Mouse (Mus musculus) B cell, adult 2 months (primary cell): ENCODE measurements around the gene Kat5.
A peak's percentile ranks its signal among the peaks of the same experiment; 100 is the strongest.

Experiments used
- DNase-seq, 2 experiments: peaks; one replicate each; pipeline ENCODE4 v3.0.0; 2022

The Kat5 gene

DNA sequence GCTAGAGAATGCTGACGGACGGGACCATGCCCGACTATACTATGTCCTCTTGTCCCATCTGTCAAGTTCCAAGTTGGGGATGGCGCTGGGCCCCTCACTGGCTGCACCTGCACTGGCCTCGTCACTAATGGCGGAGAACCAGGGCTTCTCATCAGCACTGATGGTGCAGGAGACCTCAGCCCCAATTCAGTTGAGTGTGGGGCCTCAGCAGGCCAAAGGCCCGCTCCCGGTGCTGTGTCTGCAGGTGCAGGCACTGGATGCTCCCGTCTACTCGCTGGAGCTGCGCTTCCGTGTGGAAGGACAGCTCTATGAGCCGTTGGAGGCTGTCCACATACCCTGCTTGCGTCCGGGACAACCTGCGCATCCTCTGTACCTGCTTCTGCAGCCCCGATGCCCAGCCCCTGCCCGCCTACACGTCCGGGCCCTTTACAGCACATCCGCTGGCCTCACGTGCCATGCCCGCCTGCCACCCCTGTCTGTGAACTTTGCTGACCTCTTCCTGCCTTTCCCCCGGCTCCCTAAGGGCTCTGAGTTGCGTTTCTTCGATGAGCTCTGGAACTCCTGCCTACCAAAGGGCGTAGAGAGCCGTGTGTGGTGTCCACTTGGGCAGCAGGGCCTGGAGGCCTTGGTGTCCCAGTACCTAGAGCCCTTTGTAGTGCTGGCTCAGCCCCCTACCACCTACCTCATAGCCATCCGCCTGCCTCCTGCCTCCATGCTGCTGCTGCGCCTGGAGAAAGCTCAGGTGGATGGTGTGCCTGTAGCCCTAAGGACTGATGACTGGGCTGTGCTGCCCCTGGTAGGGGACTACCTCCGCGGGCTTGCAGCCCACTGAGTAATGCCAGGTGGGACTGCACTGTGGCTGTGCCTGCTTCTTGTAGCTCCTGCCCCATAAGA is 39.4 kb downstream of the Kat5 start:
- DNase-seq, result no peak

DNA sequence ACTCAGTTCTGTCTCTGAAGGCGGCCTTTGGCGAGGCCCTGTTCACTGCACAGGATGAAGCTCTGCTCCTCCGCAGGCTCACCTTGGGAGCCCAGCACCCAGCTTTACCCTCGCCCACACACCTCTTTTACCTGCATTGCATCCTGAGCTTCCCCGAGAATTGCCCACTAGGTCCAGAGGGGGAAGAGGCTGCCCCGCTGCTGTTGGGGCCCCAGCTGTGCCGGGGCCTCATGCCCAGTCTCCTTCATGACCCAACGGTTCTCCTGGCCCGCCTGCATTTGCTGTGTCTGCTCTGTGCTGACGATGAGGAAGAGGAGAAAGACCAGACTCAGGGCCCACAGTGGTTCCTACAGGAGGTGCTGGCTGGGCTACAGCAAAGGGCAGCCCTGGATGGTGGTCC is 40.5 kb downstream of the Kat5 start:
- DNase-seq, result no peak

- DNase-seq, result peak; percentile 83 to 85
These were observed 41.4 kb downstream of the Kat5 start for GRCm38 (mm10) chr19:5568470-5569140.

DNA sequence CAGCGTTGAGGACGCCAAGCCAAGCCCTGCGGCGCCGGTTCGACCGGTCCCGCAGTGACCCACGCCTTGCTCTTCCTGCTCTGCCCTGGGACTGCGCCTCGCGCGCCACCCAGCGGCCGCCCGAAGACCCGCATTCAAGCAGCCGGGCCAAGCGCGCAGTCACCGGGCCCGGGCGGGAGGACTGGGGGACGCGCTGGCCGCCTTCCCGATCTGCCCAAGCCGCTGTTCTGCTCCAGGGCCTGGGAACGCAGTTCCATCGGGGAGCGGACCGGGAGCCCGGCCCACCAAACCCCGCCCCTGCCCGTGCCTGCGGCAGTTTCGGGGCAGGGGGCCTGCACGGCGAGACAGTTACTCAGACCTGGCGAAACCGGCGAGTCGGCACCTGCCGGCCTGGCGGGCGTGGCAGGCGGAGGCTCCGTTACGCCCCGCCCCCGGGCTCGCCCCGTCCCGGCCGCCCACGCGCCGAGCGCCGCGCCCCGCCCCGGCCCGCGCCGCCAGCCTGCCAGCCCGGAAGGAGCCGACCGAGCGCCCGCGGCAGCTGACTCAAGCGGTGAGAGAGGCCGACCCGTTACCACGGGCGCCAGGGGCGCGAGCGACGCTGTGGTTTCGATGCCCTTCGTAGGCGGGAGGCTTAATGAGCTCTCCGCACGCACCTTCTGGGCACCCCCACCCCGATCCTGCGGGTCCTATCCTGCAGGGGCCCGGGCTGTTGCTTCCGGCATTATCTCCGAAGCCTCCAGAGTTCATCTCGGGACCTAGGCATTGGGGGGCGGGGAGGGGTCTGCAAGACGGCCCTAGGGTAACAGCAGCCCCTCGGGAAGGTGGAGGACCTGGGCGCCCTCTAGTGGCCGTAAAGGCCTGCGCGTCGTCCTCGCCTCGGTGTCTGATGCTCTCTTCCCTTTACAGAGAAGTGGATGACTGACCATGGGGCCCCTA is 42.2 kb downstream of the Kat5 start, which contains the start of gene Ap5b1:
Gene Ap5b1 (plus strand): TSS at position 492 of the 936 bp plus-strand sequence.
- peak; percentile 92 to 93 for DNase-seq

- no peak for DNase-seq
These were observed 42.9 kb downstream of the Kat5 start for GRCm38 (mm10) chr19:5567180-5567533.

DNA sequence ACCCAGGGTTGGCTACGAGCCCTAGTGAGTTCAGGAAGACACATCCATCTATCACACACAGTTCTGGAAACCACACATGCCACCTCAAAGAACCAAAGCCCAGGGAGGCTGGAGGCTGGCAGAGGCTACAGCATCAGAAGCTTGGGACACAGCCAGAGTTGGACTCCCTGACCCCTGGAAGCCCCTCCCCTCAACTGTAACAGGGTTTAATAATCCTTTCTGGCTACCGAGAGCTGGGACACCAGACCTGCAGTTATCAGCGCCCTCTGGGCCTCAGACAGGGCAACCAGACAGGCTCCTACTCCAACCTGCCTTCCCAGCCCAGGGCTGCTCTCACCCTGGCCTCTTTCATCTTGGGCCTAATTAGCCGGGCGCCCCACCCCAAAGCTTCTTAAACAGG is 43.7 kb downstream of the Kat5 start:
- no peak for DNase-seq

DNA sequence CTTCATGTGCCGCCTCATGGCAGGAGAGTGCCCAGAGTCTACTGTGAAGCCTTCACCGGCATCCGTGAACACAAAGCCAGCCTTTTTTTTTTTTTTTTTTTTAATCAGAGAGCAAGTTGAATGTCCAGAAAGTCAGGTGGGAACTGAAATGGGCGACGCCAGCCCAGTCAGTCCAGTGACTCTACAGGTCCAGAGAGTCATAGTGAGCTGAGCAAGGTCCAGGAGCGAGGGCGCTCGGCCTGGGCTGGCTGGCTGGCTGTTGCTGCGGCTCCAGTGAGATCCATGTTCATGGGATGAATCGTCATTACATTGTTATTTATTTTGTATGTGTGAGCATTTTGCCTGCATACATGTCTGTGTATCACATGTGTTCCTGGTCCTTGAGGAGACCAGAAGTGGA is 47.3 kb downstream of the Kat5 start:
- DNase-seq, result no peak

- no peak for DNase-seq
These were observed 48.2 kb downstream of the Kat5 start for GRCm38 (mm10) chr19:5561886-5562285.

- DNase-seq, result no peak
These were observed 48.7 kb downstream of the Kat5 start for GRCm38 (mm10) chr19:5561252-5561790.

- DNase-seq, result peak; percentile 36 to 44
These were observed 49.5 kb downstream of the Kat5 start, which contains the start of gene Ovol1 for GRCm38 (mm10) chr19:5560457-5561041. Gene Ovol1 (minus strand): TSS chr19:5560646.

DNA sequence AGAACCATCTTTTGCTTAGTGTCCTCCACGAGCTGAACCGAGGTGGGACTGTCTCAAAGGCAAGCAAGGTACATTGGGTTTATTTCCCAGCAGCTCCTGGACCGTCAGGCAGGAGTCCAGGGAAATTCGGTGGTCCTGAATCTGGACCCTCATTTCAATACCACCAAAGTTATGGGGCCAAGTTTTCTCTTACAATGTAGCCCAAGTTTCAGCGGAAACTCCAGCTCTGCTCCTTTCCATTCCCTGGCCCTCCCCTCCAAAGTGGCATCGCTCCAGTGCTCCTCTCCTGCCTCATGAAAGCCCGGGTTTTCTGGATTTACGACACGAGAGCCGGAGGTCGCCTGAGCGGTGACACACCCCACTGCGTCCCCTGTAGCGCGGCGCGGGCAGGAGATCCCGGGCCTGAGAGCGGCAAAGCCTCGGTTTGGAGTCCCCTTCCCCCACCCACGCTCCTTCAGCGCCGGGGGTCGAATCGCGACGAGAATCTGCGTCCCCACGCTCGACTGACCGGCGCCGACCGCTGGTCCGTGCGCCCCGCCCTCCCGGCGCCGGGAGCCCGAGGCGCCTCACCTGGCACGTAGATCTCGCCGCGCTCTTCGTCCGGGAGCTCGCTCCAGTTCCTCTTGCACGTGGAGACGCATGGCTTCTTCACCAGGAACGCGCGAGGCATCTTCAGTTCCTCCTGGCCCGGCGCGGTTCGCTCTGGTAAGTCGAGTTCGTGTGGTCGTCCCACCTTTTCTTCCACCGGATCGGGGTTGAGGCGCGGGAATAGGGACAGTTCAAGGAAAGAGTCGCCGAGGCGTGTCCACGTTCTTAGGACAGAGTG is 50.2 kb downstream of the Kat5 start:
- DNase-seq, result peak; percentile 31 to 32

DNA sequence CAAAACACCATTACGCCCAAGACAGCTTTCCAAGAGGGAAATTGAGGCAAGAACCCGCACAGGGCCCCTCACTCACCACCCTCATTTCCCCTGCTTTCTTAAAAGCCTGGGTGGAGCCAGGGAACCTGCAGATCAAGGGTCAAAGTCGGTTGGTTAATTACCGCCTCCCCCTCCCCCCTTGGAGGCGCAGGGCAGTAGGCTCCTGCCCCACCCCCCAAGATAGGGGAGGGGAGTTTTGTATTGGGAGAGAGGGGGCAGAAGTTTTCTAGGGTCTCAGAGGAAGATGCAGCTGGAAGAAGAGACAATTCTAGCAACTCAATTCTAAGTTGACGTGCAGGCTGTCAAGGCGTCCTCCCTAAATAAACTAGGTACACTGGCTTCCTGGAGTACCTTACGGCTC is 50.8 kb downstream of the Kat5 start:
- no peak for DNase-seq

DNA sequence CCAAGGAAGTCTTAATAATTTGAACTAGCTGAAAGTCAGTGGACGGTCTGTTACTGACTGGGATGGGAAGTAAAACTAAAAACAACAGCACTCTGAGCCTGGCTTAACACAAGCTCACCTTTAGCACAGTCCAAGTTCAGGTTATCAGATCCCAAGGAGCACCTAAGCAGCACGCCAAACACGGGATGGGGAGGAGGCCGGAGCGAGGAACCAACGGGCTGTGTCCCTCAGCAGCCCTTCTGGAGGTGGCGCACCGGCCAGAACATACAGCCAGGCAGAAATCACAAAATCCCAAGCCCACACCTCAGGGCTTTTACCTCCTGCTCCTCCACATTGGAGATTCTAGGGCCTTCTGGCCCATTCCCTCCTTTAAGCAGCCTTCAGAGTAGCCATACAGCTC is 51.3 kb downstream of the Kat5 start:
- no peak for DNase-seq

- DNase-seq, result no peak
These were observed 51.9 kb downstream of the Kat5 start for GRCm38 (mm10) chr19:5558169-5558568.

DNA sequence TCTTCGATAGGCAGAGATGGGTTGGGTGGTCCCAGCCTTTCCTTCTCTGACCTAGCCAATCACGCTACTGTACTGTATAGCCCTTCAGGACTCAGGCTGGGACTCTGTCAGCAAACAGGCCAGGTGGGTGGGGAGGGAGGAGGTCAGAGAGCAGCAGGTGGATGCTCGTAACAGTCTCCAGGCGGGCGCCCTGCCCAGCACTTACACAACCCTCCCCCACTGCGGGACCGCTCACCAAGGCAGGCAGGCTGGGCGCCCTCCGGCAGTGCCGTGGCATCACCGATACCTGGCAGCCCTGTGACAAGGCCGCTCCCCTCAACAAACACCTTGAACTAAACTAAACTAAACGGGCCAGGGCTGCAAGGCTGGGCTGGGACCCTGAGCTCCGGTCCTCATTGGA is 55.8 kb downstream of the Kat5 start:
- no peak for DNase-seq

GRCm38 (mm10) chr19:5553802-5554201 is 56.2 kb downstream of the Kat5 start:
- no peak for DNase-seq
